Mouse (Mus musculus): ENCODE results near the gene Tnfrsf11a.

- TF ChIP-seq CTCF (IDR thresholded peaks at IDR 0.05; ENCODE audit: low read depth, low read length): no peak
- no peak for TF ChIP-seq GATA1 (IDR thresholded peaks at IDR 0.05; ENCODE audit: borderline replicate concordance, low read length)
- no peak for TF ChIP-seq POLR2AphosphoS5 (IDR thresholded peaks at IDR 0.05; ENCODE audit: insufficient replicate concordance, low read depth, low read length)
Observed at GRCm38 (mm10) chr1:105770685-105771084, 9.8 kb upstream of the Tnfrsf11a start.
